Mouse (Mus musculus) embryo, embryonic 9.5 days (tissue): ENCODE results near the gene Usp25.
A peak's percentile ranks its signal among the peaks of the same experiment; 100 is the strongest.

ENCODE experiments used
- DNase-seq: peaks from one replicate; pipeline ENCODE4 v3.0.0-alpha.2; 2017; ENCODE audit errors: extremely low spot score

Usp25 gene

DNA sequence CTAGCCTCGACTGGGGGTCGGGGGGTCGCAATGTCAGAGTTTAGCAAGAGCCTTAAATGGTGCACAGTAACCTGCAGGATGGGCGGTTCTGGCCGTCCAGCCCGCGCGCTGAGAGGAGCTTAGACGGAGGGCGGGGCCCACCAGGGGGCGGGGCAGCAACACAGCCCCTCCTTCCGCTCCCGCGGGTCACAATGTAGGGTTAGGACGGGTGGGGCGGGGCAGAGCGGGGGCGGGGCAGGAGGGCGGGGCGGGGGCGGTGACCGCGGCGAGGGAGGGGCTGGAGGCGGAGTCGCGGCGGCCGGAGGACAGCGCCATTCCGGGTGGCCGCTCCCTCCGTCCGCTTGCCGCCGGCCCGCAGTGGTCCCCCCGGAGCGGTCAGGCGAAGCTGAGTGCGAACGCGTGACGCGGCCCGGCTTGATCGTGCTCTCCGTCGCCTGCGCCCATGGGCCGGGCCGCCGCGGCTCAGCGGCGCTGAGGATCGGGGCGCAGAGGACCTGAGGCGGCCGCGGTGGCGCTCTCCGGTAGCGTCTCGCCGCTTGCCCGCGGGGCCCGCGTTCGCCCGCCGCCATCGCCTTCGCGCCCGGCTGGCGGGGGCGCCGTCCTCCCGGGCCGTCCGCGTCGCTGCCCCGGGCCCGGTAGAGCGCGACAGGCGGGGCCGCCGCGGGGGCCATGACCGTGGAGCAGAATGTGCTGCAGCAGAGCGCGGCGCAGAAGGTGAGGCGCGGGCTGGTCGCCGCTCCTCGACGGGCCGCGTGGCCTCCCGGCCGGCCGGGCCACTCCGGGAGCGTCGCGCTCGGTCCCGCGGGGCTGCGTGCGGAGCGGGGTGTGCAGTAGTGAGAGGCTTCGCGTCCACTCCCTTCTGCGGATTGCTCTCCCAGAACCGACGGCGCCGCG is at the start of gene Usp25:
TSS of gene Usp25 (plus strand) at position 280 of the 894 bp plus-strand sequence.
- peak; percentile 95 for DNase-seq

DNA sequence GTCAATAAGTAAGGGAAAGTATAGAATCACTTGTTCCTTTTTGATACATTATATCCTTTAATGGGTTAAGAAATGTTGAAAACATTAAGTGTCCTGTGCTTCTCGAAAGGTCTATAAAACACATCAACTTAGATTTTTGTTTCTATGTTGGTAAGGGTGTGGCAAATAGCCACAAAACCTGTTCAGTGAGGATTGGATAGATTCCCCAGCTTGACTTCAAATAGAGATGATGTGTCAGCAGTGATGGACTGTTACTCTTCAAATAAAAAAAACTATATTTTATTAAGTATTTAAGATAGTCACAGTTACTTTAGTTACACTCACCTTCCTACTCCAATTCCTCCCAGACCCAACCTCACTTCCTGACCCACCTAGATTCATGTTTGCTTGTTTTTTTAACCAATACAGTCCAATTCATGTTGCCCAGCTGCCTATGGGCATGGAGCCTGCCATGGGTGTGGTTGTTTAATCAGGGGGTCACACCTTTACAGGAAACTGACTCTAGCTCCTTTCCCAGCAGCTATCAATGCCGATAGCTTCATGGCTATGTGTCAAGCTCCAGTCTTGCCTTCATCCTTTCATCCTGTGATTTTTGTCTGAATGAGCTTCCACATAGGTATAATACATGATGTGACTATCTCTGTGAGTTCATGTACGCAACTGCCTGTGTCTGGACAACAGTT is 45.8 kb upstream of the Usp25 start:
- DNase-seq: no peak

DNA sequence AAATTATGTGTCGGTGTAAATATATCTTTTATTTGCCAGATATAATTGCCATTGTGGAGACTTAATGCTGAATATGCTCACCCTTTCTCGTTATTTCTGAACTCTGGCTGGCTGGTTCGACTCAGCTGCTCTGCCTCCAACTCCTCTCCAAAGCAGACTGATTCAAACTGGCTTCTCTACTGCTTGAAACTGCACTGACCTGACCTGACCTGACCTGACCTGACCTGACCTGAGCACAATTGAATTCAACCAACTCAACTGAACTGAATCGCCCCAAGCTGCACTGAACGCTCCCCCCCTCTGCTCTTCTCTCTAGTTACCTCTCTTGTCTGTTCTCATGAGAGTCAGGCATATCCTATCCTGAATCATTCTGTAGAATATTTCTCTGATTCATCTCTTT is 42.3 kb upstream of the Usp25 start:
- DNase-seq: peak; percentile 63

DNA sequence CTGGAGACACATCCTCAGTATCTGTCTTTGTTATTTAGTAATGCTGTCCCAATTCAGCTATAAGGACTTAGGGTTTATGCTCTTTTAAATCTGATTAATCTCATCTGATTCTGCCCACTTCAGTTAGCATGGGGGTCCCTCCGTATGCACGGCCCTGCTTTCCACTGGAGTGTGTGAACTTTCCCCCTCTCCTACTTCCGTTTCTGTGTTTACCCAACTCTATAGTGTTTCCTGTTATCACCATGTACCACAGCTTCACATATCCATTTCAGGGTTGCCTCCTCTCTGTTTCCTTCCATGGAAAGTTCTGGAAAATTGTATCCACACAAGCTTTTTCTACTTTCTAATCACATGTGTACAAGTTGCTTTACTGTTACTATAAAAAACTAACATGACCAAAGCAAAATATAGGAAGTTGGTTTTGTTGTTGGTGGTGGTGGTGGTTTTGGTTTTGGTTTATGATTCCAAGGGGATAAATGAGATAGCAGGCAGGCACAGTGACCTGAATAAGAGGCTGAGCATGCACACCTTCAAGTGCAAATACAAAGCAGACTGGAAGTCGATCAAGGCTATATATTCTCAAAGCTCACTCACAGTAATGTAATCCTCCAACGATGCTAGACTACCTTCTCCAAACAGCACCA is 36.6 kb upstream of the Usp25 start:
- no peak for DNase-seq

DNA sequence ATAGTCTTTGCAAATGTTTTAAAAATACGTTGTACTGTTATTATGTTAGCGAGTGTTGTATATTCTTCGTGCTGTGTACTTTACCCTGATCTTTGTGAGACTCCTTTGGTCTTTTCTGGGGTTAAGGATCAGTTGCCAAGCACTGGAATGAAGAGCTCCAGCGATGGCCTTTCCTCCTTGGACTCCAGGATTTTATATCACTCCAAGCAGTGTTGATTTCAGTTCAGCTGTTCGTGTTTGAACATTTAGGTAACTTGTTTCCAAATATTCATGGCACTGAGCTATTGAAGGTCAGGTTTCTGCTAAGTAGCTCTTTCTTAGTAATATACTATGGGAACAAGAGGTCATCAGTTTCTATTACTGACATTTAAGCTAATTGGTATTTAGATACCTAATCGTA is 29.8 kb upstream of the Usp25 start:
- DNase-seq: no peak

DNA sequence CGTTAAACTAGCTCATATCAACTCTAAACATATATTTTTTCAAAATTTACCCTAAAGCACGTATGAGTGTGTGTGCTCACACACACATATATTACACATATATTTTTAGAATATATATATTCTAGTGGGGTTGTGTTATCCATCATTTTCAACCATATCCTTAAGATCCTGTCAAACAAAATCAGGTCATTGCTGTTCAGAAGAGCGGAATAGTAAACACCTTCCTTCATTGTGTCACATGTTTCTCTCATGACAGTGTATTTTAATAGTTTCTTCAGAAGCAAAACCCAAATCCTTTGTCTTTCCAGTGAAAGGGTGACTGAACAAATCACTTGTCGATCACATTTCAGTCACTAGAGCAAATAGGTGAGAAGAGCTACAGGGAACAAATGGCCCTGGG is 25.8 kb upstream of the Usp25 start:
- no peak for DNase-seq

DNA sequence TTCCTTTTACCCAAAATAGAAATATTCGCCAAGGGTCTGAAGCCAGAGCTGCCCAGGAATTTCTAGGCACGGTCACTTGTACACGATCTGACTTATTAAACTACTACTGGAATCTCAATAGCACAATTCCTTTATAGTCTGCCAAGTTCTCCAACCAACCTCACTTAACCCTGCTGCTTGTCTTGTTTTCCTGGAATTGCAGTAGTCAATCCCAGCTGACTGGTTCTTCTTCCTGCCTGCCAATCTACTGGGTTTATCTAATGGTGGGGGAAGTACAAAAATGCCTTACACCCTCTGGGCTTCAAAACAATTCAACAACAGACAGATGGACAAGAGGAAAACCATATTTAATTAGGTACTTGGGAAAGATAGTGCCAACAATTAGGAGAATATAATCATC is 9.6 kb upstream of the Usp25 start:
- no peak for DNase-seq

DNA sequence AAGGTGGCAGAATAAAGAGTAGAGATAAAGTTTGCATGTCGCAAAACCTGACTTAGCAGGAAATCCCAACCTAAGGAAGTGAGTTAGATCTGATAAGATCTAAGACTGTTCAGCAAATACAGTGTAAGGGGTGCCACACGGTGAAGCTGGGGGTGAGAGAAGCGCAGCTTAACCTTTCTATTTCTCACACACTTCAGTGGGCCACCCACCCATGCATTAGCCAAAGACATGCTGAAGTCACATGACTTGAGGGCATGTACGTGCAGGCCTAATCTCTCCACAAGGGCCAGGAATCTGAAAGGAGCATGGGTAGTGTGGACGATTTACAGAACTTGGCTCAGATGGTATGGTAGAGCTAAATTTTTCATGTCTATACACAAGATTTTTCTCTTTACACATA is 4.3 kb upstream of the Usp25 start:
- DNase-seq: no peak

DNA sequence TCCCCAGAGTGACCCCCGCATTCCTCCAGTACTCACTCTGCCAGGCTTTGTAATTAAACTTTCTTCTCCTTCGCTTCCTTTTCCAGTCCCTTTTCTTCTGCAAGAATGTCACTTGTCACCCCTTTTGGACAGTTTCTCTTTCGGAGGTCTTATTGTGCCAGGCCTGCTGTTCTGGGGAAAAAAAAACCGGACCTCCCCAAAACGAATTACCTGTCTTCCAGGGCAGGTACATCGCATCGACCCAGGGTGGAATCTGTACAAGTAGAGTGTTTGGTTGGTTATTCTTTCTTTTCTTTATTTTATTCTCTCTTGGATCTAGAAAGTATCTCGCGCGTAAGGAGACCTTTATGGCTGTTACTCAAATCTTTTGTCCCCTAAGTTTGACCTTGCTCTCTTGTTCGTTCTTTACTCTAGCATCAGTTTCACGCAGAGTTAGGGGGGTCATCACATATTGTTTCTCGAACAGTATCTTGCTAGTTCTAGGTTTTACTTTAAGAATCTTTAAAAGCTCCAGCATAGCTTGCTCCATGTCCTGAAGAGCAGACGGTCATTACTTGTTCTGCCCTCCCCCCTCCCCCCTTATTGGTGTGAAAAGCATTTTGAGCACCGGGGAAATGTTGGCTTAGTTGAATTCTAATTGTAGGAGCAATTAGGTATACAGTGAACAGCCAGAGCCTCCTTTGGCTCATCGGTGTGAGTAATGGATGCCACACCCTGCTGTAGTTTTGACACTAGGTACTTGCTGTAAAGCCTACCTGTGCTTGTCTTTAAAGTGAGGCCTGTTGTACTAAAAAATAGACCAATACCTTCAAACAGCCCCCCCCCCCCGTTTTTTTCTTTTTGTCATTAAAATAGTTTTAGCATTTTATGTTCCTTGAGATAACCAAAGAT is 1.1 kb downstream of the Usp25 start:
- DNase-seq: peak; percentile 54

DNA sequence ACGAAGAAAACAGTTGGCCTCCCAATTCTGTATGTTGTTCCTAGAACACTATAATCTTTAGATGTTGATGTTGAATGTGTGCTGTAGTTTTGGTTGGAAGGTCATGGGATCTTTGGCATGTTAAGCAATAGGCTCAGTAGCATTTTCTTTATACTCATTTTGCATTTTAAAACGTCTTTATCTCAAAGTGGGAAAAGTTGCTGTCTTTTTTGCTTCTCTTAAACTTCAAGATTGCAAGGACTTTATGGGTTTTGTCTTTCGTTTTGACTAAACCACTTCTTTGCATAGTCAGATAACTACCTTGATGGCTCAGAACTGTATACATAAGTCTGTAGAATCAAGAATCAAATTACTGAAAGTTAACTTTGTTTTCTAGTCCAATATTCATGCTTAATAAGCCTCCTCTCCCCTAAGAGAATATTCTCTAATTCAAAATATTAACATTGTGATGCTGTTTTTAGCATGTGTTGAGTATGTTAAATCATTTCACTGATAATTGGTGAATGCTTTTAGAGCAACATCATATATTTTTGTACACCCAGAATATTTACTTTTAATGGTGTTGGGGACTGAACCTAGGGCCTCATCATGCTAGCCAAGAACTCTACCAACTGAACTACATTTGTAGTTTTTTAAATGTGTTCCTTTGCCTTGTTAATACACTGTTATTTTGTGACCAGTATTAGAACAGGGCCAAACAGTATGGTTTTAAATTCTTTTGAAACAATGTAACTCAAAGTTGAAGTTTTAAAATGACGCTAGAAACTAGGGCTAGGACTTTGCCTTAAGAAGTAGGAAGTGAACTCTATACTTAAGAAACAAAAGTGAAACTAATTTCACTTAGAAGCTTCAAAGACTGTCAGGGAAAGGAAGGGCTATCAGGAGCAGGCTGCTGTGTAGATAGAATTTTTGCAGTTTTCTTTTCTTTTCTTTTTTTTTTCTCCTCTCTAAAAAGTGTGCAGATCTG is 2.2 kb downstream of the Usp25 start:
- DNase-seq: no peak

DNA sequence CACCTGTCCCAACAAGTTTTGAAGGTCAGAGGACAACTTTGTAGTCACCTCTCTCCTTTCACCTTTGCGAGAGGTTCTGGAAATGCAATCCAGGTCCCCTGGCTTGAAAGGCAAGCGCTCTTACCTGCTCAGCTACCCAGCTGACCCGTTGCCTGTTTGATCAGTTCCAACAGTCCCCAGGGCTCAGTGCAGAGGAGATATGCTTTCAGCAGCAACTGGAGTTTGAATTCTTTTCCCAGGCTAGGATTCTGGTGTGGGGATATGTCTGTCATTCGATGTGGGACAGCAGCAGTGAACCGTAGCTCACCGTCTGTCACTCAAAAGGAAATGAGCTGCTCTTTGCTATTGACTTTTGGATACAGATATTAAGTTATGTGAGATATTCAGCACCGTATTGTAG is 4.4 kb downstream of the Usp25 start:
- DNase-seq: no peak

DNA sequence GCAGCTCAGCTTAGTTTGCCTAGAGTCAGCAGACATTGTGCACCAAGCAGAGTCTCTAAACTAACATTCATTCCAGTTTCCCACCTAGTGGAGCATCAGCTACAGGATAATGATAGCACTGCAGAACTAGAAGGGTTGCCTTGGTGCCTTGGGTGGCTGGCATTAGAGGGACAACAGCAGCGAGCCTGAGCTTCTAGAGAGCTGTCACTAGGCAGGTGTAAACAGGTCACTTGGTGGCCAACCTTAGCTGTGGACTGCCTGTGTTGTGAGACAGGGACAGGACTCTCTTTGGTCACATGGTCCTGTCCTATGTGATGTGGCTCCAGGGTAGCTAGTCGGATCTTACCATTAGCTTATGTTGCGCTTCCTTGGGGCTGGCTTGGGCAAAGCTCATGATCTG is 6.7 kb downstream of the Usp25 start:
- no peak for DNase-seq

DNA sequence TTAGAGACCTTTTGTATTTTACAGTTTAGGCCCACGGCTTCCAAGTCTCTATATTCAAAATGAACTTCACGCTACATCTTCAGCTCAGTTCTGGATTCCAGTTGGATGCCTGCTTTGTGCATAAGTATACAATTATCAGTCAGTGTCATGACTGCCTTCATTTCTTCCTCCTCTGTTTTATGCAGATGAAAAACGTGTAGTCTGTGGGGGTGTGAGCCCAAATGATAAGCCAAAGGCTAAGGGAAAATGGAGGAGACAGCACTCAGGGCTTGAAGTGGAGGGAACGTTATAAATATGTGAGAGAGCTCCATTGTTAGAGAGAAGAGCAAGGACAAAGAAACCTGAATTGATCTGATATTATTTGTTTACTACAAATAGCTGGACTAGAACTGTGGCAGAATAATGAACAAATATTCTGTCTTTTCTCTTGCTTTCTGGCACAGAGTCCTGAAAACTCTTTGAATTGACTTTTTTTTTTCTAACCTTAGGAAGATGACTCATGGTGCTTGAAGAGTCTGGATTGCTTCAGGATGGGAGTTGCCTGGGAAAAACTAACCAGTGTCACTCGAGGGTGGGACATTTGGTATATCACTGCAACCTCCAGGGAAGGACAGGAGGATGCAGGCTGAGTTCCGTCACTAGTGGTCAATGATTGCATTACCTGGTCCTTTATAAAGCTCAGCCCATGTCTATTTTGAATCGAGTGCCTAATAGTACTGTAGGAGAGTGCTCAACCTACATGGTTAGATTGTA is 10.3 kb downstream of the Usp25 start:
- DNase-seq: no peak

DNA sequence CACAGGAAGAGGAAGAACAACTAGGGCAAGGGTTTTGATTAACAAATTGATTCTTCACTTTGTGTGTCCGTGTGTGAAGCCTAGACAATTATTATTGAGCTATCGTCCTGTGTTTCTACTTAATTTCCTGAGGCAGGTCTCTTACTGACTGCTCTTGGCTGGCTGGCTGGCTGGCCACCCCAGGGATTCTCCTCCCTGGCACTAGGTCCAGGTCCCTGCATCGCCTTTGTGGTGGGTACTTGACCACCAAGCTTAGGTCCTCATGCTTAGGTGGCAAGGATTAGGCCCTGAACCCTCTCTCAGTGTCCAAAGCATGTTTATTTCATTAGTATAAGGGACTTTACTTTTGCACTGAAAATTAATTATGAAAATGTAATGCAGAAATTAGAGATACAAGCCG is 12.6 kb downstream of the Usp25 start:
- DNase-seq: no peak

DNA sequence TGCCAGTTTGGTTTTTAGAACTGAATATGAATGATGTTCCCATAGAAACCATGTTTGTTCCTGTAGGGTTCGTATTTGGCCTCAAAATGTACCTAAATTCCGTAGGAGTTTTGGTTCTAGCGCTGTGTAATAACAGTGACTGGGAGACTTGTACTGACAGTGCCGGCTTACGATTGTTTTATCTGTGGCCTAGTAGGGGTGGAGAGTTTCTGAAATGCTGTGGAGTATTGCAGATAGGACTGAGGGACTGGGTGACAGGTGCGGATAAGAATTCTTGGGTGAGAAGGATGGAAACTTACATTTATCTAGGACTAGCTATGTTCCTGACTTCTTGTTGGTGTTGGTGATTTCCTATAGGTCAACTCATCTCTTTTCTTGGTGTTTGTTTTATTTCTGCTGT is 13.4 kb downstream of the Usp25 start:
- DNase-seq: no peak

DNA sequence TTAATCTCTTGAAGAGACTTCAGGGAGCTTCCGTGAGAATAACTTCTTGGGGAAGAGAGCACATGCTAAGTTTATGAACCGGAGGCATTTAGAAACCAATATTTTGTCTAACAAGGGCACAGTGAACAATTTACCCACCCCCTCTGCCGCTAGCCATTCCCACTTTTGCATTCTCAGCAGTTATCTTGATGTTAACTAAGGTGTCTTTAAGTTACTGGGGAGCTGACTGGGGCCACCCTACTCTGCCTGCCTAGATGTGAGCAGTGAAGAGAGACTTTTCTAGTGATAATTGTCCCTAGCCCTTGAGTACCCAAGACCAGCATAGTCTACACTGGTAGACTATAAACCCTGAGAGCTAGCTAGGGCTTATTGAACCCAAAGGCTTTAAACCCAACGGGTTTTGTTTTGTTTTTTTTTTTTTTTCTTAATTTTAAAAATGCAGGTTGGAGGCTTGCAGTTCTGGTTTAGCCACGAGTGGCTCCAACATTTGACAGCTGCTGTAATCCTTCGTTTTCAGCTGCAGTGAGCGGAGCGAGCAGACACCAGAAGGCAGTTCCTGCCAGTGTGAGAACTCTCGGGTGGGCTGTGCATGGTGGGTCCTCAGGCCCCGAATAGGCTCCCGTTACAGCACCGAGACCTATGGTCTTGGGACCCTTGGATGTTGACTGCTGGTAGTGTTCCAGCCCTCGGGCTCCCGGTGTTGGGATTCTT is 14.6 kb downstream of the Usp25 start:
- DNase-seq: no peak

DNA sequence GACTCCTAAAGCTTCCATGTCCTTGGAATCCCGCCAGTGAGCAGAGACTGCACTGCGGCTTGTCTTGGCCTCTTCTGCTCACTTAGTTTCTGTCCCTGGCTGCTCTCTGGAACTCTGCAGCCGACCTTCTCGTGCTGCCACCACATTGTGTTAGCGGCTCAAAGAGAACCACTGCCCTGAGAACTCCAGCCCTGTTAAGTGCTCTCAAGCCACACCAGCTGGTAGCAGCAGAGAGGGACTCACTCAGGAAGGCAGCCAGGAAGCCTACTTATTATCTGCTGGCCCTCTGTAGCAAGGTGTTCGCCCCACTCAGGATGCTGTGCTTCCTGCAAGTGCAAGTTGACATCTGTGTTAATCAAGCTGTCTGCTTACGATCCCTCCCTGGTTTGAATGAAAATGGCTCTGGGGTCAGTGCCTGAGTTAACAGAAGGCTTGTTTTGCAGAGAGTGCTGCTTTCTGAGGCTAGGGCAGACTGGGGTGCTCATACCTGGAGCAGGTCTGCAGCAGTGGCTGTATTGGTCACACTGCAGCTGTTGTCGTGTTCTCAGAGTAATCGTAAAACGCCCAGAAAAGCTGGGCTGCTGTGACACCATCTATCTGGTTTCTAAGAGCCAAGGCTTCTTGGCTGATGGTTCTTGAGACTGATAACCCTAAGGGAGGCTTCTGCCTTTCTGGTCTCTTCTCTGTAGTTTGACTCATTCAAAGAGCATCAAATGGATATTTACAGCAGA is 15.3 kb downstream of the Usp25 start:
- DNase-seq: no peak

DNA sequence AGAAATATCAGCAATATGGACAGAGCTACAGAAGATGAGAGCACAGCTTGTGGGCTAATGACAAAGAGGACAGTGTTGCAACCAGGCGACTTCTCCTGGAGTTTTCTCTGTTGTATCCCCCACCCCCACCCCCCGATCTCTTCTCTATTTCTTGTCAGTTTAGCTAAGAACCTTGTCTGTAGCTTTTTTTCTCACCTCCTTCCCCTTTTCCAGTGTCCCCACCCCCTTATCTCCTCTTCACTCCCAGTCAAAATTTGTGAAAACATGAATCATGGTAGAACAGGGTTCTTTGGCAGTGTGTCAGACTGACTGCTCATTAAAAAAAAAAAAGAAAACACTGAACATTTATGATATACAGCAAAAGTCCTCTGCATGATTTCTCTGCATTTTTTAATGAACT is 16.9 kb downstream of the Usp25 start:
- no peak for DNase-seq

DNA sequence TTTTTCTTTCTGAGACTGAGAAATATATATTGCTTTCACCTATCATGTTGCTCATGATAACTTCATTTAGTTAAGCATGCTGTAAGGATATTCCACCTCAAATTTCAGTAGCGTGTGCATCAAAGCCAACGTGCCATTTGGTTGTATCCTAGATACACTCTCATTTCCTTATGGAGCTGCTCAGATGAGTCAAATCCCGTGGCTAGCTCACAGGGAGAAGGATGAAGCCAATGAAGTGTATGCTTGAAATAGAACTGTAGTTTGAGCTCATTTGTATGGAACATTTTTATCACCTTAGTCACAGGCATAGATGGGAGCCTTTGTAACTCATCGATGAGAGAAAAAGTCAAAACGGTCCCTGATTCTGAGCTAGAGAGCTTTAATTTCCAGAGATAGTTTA is 20.8 kb downstream of the Usp25 start:
- DNase-seq: no peak
